Mouse (Mus musculus) intestine, embryonic 16.5 days (tissue): ENCODE results near the gene Cacna1i. TPM values are rescaled to one million over a fixed set of nuclear protein-coding genes. Genes with fewer than 3 reads are reported as not detected.

ENCODE experiments used
- ATAC-seq: fragments of 200-750 bp; cut with Nextera tagmentation; 2 replicates; pipeline ENCODE4 v1.8.0; 2017; ENCODE audit warnings: moderate TSS enrichment, moderate library complexity
- H3K27ac ChIP-seq: fragments of 300-500 bp; sonication (generic); 2 replicates; pipeline ENCODE4 v1.5.1; 2014; ENCODE audit warnings: mild to moderate bottlenecking, low read length
- H3K27me3 ChIP-seq: fragments of 300-500 bp; sonication (generic); replicated peaks from 2 replicates; pipeline ENCODE4 v1.6.1; 2014; ENCODE audit warnings: low read length, control low read depth, mixed read lengths; ENCODE audit not compliant: control insufficient read depth, insufficient read depth
- H3K36me3 ChIP-seq: fragments of 300-500 bp; sonication (generic); 2 replicates; pipeline ENCODE4 v1.6.1; 2014; ENCODE audit warnings: low read length, control low read depth; ENCODE audit not compliant: control insufficient read depth, insufficient read depth
- H3K4me1 ChIP-seq: fragments of 300-500 bp; sonication (generic); 2 replicates; pipeline ENCODE4 v1.6.1; 2014; ENCODE audit warnings: low read length, control low read depth, mixed read lengths; ENCODE audit not compliant: control insufficient read depth, insufficient read depth
- H3K4me2 ChIP-seq: fragments of 300-500 bp; sonication (generic); 2 replicates; pipeline ENCODE4 v1.6.1; 2014; ENCODE audit warnings: low read depth, low read length, control low read depth
- H3K4me3 ChIP-seq: fragments of 300-500 bp; sonication (generic); 2 replicates; pipeline ENCODE4 v1.5.1; 2014; ENCODE audit warnings: mild to moderate bottlenecking, low read length
- H3K9ac ChIP-seq: fragments of 300-500 bp; sonication (generic); 2 replicates; pipeline ENCODE4 v1.6.1; 2014; ENCODE audit warnings: low read depth, low read length
- H3K9me3 ChIP-seq: fragments of 300-500 bp; sonication (generic); 2 replicates; pipeline ENCODE4 v1.6.1; 2016; ENCODE audit warnings: low read length, control low read depth; ENCODE audit not compliant: control insufficient read depth
- WGBS: fragments of 180-500 bp; shearing (Covaris S2); extraction: QIAGEN DNeasy Blood & Tissue Kit; methylation state at CpG from one replicate; pipeline ENCODE4 v1.1.7; 2014; 5-methylcytosine and 5-hydroxymethylcytosine counted together
- polyA plus RNA-seq: library from polyadenylated mRNA; unstranded; fragments of >200 nt; fragmentation: Nextera tagmentation; extraction: Ambion mirVana; gene quantifications from 2 replicates; pipeline ENCODE4 v1.2.1, GENCODE M21; 2015

The Cacna1i gene
- polyA plus RNA-seq, 1 experiment from 2014 or later: not detected

DNA sequence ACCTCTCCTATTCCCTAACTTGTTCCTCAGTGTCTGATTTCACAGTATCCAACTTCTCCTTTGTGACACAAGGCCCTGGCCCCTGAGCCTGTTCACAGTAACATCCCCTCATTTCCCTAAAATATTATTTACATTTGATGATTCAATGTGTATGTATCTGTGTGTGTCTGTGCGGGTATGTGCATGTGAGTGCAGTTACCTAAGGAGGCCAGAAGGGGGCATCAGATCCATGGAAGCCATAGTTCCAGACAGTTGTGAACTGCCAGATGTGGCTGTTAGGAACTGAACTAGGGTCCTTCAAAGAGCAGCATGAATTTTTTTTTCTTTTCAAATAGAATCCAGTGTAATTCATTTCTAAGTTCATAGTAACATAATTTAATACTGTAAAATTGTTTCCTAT lies 10.1 kb downstream of the Cacna1i start:
- Histone ChIP-seq H3K27ac (no peak overlapping the region), H3K36me3 (no peaks in the 10 kb centered on the region), H3K4me3 (no peak overlapping the region), H3K27me3 (no peaks in the 10 kb centered on the region), H3K4me2 (no peak overlapping the region), H3K9me3 (no peaks in the 10 kb centered on the region), H3K9ac (no peak overlapping the region), H3K4me1 (no peaks in the 10 kb centered on the region)
- no peak for ATAC-seq
- 98% methylated on average over 1 of the region's 1 CpGs for WGBS

DNA sequence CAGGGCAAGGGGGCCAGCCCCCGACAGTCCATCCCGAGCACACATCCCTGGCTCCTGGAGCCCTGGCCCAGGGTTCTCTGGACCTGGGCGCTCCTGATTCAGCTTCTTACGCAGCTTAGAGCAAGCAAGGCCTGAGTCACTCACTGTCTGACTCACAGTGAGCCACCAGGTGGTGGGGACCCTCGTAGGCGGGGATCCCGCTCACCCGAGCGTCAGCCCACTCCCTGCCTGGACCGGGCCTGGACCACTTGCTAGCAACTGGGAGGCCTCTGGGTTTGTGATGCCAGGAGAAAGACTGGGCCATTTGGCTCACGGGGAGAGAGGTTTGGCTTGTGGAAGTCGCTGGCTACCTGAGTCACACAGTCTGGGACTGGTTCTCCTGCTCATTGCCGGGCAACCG lies 16.7 kb downstream of the Cacna1i start:
- no peaks in the 10 kb centered on the region for H3K9me3 ChIP-seq
- no peaks in the 10 kb centered on the region for H3K36me3 ChIP-seq
- H3K4me1 ChIP-seq: no peaks in the 10 kb centered on the region
- no peak overlapping the region for H3K9ac ChIP-seq
- no peak for ATAC-seq
- no peak overlapping the region for H3K27ac ChIP-seq
- no peak overlapping the region for H3K4me3 ChIP-seq
- no peak overlapping the region for H3K4me2 ChIP-seq
- WGBS: 67% methylated on average over 14 of the region's 14 CpGs
- no peaks in the 10 kb centered on the region for H3K27me3 ChIP-seq

DNA sequence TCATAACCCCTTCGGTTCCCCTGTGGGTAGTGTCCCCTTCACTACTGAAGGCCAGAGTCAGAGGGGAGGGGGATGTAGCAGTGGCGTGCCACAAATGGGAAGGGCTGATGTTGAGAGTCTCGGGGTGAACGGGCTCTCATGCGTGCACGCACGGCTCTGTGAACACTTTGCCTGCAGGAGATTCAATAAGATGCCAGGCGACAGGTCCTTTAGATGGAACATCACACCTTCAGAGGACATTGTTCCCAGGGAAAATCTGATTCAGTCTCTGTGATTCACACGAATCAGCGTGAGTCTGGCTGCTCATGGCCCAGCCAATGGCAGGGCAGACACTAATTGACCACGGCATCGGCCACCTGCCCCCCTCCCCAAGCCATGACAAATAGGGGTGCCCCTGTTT lies 17.1 kb downstream of the Cacna1i start:
- H3K27me3 ChIP-seq: no peaks in the 10 kb centered on the region
- H3K27ac ChIP-seq: no peak overlapping the region
- no peak overlapping the region for H3K4me2 ChIP-seq
- no peaks in the 10 kb centered on the region for H3K36me3 ChIP-seq
- no peak for ATAC-seq
- H3K4me1 ChIP-seq: no peaks in the 10 kb centered on the region
- WGBS: 83% methylated on average over 12 of the region's 12 CpGs
- H3K9me3 ChIP-seq: no peaks in the 10 kb centered on the region
- H3K4me3 ChIP-seq: no peak overlapping the region
- no peak overlapping the region for H3K9ac ChIP-seq

DNA sequence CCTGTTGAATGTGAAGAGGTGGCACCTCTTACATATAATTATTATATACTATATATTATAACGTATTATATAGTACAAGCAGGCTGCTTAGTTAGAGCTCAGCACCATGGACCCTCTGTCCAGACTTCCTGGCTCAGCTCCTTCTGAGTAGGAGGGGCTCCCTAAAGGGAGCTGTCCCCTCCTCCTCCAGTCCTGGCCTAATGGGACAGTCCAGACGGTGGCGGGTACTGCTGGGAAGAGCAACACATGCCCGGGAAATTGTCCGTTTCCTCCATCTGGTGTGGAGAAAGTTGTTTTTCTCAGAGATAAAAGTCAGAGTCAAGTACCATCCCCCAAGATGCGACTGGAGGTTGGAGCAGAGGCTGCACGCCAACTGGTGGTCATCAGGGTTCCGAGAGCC lies 19.1 kb downstream of the Cacna1i start:
- 36% methylated on average over 8 of the region's 8 CpGs for WGBS
- no peaks in the 10 kb centered on the region for H3K4me1 ChIP-seq
- no peak overlapping the region for H3K27ac ChIP-seq
- H3K9me3 ChIP-seq: no peaks in the 10 kb centered on the region
- no peak overlapping the region for H3K4me3 ChIP-seq
- H3K36me3 ChIP-seq: no peaks in the 10 kb centered on the region
- no peak overlapping the region for H3K4me2 ChIP-seq
- H3K27me3 ChIP-seq: no peaks in the 10 kb centered on the region
- 0 out of 2 replicates have a peak, but pooled peaks have one; percentile 50 for ATAC-seq
- H3K9ac ChIP-seq: no peak overlapping the region

DNA sequence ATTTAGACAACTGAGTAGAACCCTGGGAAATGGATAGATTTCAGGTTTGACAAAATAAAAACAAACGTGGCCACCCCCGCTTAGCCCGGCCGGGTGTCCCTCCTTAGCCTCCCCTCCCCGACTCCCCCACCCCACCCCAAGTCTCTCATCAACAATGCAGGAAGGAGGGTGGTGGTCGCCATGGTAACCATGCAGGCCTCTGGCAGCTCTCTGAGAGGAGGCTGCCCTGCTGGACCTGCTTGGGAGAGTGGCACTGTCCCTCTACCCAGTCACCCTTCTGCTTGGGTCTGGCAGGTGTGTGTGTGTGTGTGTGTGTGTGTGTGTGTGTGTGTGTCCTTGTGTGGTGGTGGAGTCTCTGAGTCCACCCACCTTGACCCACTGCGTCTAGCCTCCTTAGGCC lies 27.7 kb downstream of the Cacna1i start:
- ATAC-seq: no peak
- WGBS: 21% methylated on average over 7 of the region's 7 CpGs
- no peaks in the 10 kb centered on the region for H3K9me3 ChIP-seq

DNA sequence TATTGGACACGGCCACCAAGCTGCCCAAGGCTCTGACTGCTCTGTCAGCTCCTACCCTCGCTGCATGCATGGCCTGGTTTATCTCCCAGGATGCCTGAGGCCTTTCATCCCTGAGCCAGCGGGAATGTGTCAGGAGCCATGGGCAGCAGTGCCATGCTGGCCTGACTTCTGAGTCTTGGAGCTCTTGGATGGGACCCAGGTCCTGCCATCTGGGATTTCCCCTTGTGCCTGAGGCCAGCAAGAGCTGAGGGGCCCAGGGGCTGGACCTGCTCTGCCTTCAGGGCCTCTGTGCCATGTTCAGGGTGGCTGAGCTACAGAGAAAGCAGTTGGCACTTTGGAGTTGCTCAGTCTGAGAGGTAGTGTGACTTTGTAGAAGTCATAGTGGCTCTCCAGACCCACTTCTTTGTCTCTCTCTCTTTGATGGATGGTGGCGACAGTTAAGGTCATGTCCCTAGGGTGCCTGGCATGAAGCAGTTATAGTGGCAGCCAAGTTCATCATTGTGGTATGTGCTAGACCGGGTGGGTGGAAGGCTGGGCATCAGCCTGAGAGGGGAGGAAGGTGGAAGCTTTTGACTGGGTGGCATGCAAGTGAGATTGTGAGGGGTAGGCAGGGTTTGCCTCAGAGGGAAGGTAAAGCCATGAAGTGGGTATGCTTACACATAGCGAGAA lies 30.1 kb downstream of the Cacna1i start:
- no peaks in the 10 kb centered on the region for H3K27me3 ChIP-seq
- H3K9me3 ChIP-seq: no peaks in the 10 kb centered on the region
- no peak overlapping the region for H3K9ac ChIP-seq
- no peaks in the 10 kb centered on the region for H3K36me3 ChIP-seq
- 81% methylated on average over 6 of the region's 6 CpGs for WGBS
- no peaks in the 10 kb centered on the region for H3K4me1 ChIP-seq
- H3K27ac ChIP-seq: no peak overlapping the region
- H3K4me2 ChIP-seq: no peak overlapping the region
- ATAC-seq: no peak
- no peak overlapping the region for H3K4me3 ChIP-seq

More for the DNA sequence above, 27.7 kb downstream of the Cacna1i start:
- H3K4me3 ChIP-seq: no peak overlapping the region
- H3K27ac ChIP-seq: no peak overlapping the region
- no peak overlapping the region for H3K4me2 ChIP-seq
- H3K36me3 ChIP-seq: no peaks in the 10 kb centered on the region
- no peaks in the 10 kb centered on the region for H3K4me1 ChIP-seq
- no peaks in the 10 kb centered on the region for H3K27me3 ChIP-seq
- no peak overlapping the region for H3K9ac ChIP-seq

DNA sequence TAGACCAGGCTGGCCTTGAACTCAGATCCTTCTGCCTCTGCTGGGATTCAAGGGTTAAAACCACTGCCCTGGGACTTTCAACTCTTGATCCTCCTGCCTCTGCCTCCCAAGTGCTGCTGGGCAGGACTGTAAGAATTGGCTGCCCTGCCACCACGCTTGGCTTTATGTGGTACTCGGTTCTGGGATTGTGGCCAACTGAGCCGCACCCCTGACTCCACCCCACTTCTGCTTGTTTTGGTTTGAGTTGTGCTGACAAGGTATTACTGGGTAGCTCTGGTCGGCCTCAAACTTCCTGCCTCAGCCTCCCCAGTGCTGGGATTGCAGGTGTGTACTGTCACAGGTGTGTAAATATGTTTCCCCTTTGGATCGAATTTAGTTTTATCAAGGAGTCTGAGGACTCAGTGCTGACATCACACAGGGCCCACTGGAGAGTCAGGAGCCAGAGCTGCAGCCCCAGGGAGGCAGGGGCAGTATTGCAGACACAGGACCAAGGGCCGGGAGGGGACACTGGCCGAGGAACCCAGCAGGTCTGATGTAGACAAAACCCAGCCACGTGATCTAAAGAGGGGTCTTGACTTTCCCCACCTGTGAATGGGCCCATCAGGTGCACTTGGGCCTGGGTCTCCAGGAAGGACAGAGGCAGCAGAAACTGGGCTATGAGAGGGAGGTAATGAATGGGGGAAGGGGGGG lies 30.9 kb downstream of the Cacna1i start:
- H3K36me3 ChIP-seq: no peaks in the 10 kb centered on the region
- no peak for ATAC-seq
- H3K9me3 ChIP-seq: no peaks in the 10 kb centered on the region
- H3K27me3 ChIP-seq: no peaks in the 10 kb centered on the region
- no peak overlapping the region for H3K4me2 ChIP-seq
- no peak overlapping the region for H3K9ac ChIP-seq
- H3K27ac ChIP-seq: no peak overlapping the region
- no peak overlapping the region for H3K4me3 ChIP-seq
- H3K4me1 ChIP-seq: no peaks in the 10 kb centered on the region
- WGBS: 62% methylated on average over 8 of the region's 8 CpGs

DNA sequence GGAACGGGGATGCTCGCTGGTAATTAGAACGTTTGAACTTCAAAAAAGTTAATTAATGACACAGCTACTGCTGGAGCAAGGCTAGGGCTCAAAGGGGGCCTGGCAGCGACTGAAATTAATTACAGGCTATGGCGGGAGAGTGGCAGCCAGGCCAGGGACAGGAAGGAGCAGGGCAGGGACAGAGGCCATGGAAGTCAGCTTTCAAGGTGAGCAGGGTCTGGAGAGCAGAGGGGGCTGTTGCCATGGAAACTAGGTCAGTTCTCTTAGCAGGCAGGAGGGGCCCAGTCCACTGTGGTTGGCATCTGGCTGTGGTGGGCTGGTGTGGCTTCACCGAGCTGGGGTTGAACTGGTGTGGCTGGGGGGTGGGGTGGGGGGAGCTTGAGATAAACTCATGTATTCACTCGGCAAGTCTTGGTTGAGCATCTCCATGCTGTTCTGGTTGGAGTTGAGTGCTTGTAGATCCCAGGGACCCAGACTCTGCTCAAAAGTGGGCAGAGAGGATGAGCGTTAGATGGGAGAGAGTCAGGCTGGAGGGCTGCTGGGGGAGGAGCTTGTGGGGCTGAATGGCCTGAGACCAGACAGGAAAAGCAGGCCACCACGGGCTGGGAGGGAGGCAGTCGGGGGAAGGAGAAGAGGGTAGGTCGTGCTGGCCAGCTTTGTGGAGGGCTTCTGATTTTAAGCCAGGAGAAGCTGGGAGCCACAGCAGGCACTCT lies 31.7 kb downstream of the Cacna1i start:
- H3K27me3 ChIP-seq: no peaks in the 10 kb centered on the region
- H3K4me3 ChIP-seq: no peak overlapping the region
- H3K9me3 ChIP-seq: no peaks in the 10 kb centered on the region
- 15% methylated on average over 11 of the region's 11 CpGs for WGBS
- H3K4me1 ChIP-seq: no peaks in the 10 kb centered on the region
- H3K9ac ChIP-seq: no peak overlapping the region
- no peak overlapping the region for H3K4me2 ChIP-seq
- ATAC-seq: no peak
- no peaks in the 10 kb centered on the region for H3K36me3 ChIP-seq
- no peak overlapping the region for H3K27ac ChIP-seq

DNA sequence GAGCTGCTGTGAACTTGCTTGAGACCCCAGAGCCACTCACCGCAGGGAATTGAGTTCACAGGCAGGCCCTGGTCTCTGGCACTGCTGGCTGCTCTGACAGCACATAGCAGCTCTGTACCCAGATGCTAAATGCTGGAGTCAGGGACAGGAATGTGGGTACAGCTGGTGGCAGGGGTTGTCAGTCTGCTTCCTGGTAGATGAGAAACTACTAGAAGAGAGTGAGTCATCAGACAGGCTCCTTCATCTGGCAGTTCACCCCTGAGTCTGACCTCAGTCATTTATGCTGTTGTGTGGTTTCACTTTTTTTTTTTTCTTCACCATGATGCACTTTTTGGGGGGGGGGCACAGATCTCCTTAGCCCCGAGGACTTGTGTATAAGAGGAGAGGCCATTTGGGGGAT lies 32.3 kb downstream of the Cacna1i start:
- no peak overlapping the region for H3K27ac ChIP-seq
- WGBS: 53% methylated on average over 2 of the region's 2 CpGs
- no peak overlapping the region for H3K4me2 ChIP-seq

More for the DNA sequence above, 32.3 kb downstream of the Cacna1i start:
- Histone ChIP-seq H3K9ac (no peak overlapping the region), H3K4me1 (no peaks in the 10 kb centered on the region), H3K4me3 (no peak overlapping the region), H3K9me3 (no peaks in the 10 kb centered on the region), H3K27me3 (no peaks in the 10 kb centered on the region), H3K36me3 (no peaks in the 10 kb centered on the region)
- no peak for ATAC-seq
